Mouse (Mus musculus) adrenal gland, postnatal 10 days (tissue): Measurements from ENCODE around the gene Rps12. TPM values are rescaled to one million over a fixed set of nuclear protein-coding genes. Genes with fewer than 3 reads are reported as not detected.
"Not testable (repeated sequence)": the region's sequence is repeated elsewhere in the genome, so short reads cannot be mapped to it uniquely, and the experiment has no call there.

Experiments
- DNase-seq: peaks from one replicate; pipeline ENCODE4 v3.0.0; 2021; ENCODE audit warnings: mixed read lengths
- total RNA-seq, 2 experiments: library from RNA; stranded (reverse); gene quantifications; 2 replicates each; pipeline ENCODE4 v1.2.3; 2021

The Rps12 gene
- total RNA-seq, 2 experiments from 2014 or later: 477 to 532 TPM

GRCm38 (mm10) chr10:23785599-23785998 is 1.5 kb downstream of the Rps12 start:
- DNase-seq: not testable (repeated sequence)

- no peak for DNase-seq
Observed at GRCm38 (mm10) chr10:23784121-23784520, 3.0 kb downstream of the Rps12 start.

DNA sequence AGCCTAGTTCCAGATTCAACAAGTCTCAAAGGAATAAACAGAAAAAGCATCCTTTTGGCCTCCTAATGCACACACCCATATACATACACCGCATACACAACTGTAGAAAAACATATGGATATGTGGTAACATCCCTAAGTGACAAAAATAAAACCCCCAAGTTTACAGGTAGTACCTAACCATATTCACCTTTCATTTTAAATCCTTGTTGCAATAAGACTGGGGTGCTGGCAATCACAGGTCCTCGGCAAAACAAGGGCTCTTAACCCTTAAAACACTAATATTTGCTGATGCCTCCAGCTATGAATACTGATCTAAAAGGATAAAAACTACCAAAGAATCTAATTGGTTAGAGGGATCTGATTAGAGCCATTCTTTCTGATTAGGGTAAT is 3.6 kb downstream of the Rps12 start:
- no peak for DNase-seq

GRCm38 (mm10) chr10:23782855-23783492 is 4.1 kb downstream of the Rps12 start:
- DNase-seq: no peak

GRCm38 (mm10) chr10:23781760-23782735 is 5.0 kb downstream of the Rps12 start:
- DNase-seq: no peak

DNA sequence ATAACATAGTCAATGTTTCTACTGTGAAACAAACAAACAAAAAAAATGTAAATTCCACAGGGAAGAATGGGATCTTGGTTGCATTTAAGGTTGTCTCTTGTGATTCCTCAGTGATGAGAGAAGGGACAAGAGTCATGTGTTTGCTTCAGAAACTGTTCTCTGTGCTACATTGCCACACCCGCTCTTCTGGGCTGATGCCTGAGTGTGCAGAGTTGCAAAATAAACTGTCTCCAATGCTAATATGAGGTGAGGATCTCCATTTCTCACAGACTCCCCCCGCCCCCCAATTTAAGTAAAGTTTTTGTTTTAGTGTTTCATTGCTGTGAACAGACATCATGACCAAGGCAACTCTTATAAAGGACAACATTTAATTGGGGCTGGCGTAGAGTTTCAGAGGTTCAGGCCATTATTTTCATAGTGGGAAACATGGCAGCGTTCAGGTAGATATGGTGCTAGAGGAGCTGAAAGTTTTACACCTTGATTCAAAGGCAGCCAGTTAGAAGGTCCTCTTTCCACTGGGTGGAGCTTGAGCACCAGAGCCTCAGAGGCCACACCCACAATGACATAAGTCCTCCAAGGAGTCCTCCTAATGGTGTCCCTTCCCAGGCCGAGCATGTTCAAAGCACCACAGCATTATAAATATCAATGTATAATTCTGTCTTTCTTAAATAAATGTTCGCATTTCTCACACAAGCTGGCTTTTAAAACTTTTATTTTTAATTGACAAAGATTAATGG is 6.4 kb downstream of the Rps12 start:
- DNase-seq: peak; percentile 15

DNA sequence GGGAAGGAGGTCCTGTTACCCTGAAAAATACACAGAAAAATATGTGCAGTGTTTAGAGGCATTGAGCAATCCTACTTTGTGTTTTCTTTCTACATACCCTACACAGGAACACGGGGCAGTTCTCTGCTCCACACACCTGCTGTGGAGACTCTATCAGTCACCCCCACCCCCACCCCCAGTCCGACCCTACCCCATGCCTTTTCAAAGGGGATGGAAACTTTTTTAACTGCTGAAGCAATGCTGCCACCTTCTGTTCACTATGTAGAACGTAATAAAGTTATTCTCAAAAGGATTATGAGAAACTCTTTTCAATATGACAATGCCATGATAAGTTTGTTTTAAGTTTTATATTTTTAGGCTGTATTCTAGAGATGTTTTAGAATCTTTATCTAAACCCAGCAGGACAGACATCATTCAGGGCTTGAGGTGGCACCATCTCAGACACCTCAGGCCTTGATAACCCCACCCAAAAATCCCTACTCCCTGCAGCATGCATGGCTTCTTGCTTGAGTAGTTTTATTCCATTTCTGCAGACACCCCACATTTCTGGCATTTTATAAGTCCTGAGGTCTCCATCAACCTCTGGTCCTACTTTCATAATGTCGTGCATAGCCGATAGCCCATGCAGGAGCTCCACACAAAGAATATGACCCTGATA is 9.7 kb downstream of the Rps12 start:
- DNase-seq: no peak

DNA sequence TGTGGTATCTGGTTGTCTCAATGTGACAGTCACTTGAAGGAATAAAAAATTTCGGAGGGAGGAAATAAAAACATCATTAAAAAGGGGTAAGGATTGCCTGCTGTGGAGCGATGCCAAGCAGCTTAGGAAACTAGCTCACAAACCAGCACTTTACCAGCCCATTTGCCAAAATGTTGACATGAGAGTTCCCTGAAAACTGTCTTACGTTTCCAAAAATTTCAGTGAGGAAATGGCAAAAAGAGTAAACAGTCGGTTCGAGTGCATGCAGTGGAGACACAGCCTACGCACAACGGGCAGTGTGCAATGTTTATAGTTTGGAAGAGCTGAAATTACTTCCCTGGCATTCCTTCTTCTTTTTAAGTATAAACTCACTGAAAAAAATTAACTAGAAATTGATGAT is 32.9 kb downstream of the Rps12 start:
- DNase-seq: no peak

Other genes starting within 250 kb of the Rps12 start
- gene Slc18b1, start 9.7 kb upstream of the Rps12 start, total RNA-seq: 10 to 100 TPM; 24.8 to 34.7 TPM
- gene Vnn3, start 64.2 kb upstream of the Rps12 start, total RNA-seq: 10 to 100 TPM; 23.1 to 37.7 TPM
- 10 to 100 TPM; 23.2 to 27.0 TPM for gene Vnn1, start 107.4 kb upstream of the Rps12 start, total RNA-seq
- not detected for gene Taar1, start 133.1 kb upstream of the Rps12 start, total RNA-seq
- gene Taar2, start 151.3 kb upstream of the Rps12 start, total RNA-seq: not detected
- gene Taar3, start 162.3 kb upstream of the Rps12 start, total RNA-seq: not detected
- gene Taar4, start 173.2 kb upstream of the Rps12 start, total RNA-seq: not detected
- gene Taar5, start 183.4 kb upstream of the Rps12 start, total RNA-seq: not detected
- gene Taar6, start 198.4 kb upstream of the Rps12 start, total RNA-seq: not detected
- not detected for gene Taar7a, start 206.2 kb upstream of the Rps12 start, total RNA-seq
- not detected for gene Taar7b, start 212.7 kb upstream of the Rps12 start, total RNA-seq
- gene Taar7d, start 239.9 kb upstream of the Rps12 start, total RNA-seq: not detected